Mouse (Mus musculus): ENCODE measurements around the gene Sirt6. TPM values are rescaled to one million over a fixed set of nuclear protein-coding genes. Genes with fewer than 3 reads are reported as not detected.

Sirt6 gene
- total and polyA plus RNA-seq, 3 experiments, result 10.5 to 38.2 TPM; not detected in 1

DNA sequence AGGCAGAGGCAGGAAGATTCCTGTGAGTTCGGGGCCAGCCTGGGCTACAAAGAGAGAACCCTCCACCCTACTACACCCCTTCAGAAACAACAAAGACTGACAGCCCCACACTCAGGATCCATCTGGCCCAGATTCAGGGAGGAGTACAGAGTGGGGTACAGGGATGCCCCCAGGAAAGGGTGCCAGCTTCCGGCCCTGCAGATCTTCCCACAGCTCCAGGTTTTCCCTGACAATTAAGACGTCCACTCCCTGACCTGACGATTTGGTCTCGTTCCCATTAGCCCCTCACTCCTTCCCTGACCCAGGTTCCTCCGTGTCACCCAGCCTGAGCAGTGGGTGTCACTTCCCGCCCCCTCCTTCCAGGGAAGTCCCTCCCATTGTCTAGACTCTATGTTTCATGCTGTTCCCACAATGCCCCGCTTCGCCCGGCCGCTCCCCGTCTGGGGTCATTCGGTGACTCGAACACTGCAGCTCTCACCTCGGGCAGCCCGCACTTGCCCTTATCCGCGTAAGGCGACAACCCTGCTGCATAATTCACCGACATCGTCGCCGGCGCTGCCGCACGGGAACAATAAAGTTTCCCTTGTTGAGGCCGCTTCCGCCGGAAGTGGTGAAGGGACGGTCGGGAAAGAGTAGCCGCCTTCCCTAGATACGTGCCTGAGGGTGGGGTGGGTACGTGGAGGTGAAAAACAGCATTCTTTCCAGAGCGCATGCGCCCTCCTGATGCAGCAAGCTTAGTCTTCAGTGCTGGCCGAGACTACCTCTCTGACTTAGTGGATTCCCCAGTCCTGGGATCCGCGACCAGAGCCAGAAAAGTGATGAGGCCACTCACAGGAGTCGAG, at the start of gene Sirt6 (continued):
- TF ChIP-seq ZKSCAN1 (IDR thresholded peaks at IDR 0.05; ENCODE audit: low read depth, low read length) (no peak), MAFK (IDR thresholded peaks at IDR 0.05; ENCODE audit: borderline replicate concordance, low read depth, low read length) (no peak), E2F4 (IDR thresholded peaks at IDR 0.05; ENCODE audit: borderline replicate concordance, low read depth, low read length) (no peak), GATA1 (IDR thresholded peaks at IDR 0.05; ENCODE audit: low read depth, low read length) (peak; percentile 19; the same call in 1 of the 2 replicates), POLR2AphosphoS2 (IDR thresholded peaks at IDR 0.05; ENCODE audit: low read length) (peak; percentile 94)

DNA sequence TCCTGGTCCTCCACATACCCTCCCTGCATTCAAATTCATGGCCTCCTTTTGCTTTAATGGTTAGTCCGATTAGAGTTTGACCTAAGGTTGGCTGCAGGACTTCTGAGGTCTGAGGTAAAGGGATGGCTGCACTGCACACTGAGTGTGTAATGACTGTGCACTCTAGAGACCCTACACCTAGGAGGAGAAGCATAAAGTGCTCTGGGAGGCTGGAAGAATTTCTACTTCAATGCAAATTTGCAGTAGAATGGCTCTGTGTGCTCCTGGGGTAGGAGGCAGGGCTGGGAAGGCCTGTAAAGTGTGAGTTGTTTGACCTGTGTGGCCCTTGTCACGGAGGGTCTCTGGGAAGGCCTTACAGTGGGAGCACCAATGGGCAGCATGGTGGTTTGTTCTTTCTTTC, 28.6 kb upstream of the Sirt6 start:
- H3K9ac ChIP-seq (ENCODE audit: control insufficient read depth, low read depth, low read length, poor library complexity, severe bottlenecking), result no peak overlapping the region

DNA sequence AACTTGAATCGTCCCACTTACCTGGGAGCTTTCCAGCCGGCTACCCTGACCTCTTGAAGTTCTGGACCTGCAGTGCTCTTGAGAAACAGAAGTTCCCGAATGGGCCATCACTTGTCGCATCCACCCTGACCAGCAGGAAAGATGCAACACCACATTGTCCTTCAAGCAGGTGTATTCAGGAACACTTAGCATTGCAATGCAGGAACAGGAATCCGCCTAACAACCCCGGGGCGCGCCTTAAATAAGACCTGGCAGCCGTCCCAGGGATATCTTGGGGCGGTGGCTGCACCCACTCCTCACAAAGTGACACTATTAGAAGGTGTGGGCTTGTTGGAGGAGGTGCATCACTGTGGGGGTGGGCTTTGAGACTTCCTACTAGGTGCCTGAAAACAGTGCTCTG, 27.6 kb upstream of the Sirt6 start:
- DNase-seq (ENCODE audit: low read depth, low spot score), result no peak
- Histone ChIP-seq H3K9me3 (replicated peaks; ENCODE audit: insufficient read depth, low read length) (no peaks in the 10 kb centered on the region), H3K36me3 (ENCODE audit: control insufficient read depth in 1 of 2, insufficient read depth in 2 of 2, low read length in 2 of 2) (peaks cover 0 to 2% of the 10 kb centered on the region in 2 experiments; a peak in 2 of 4 replicates), H3K27ac (ENCODE audit: control insufficient read depth, low read depth, low read length) (no peak overlapping the region), H3K4me1 (ENCODE audit: control insufficient read depth in 1 of 2, insufficient read depth in 2 of 2, low read length in 2 of 2) (peaks cover 0 to 3% of the 10 kb centered on the region in 2 experiments; a peak in 1 of 4 replicates), H3K79me2 (ENCODE audit: control insufficient read depth, insufficient read depth, low read length, poor library complexity) (peaks cover 27% of the 10 kb centered on the region), H3K9ac (ENCODE audit: control insufficient read depth, low read depth, low read length, poor library complexity, severe bottlenecking) (no peak overlapping the region), H3K27me3 (ENCODE audit: control insufficient read depth in 1 of 2, insufficient read depth in 2 of 2, low read length in 2 of 2) (no peaks in the 10 kb centered on the region), H3K4me3 (ENCODE audit: control insufficient read depth in 1 of 2, insufficient read depth in 1 of 2, low read depth in 2 of 2, low read length in 2 of 2) (no peak overlapping the region)
- TF ChIP-seq JUND (IDR thresholded peaks at IDR 0.05; ENCODE audit: low read depth, low read length), result no peak
- TF ChIP-seq NRF1 (IDR thresholded peaks at IDR 0.05; ENCODE audit: insufficient read depth, low read depth, low read length, poor library complexity, severe bottlenecking), result no peak
- no peak for TF ChIP-seq MAFK (IDR thresholded peaks at IDR 0.05; ENCODE audit: borderline replicate concordance, low read depth, low read length)
- TF ChIP-seq ELF1 (IDR thresholded peaks at IDR 0.05; ENCODE audit: low read depth, low read length), result no peak
- no peak for TF ChIP-seq SMC3 (IDR thresholded peaks at IDR 0.05; ENCODE audit: low read depth, low read length)
- no peak for TF ChIP-seq EP300 (IDR thresholded peaks at IDR 0.05; ENCODE audit: low read depth in 1 of 2, low read length in 2 of 2)

More for the DNA sequence above, 28.6 kb upstream of the Sirt6 start:
- Histone ChIP-seq H3K4me1 (ENCODE audit: control insufficient read depth in 1 of 2, insufficient read depth in 2 of 2, low read length in 2 of 2) (no peaks in the 10 kb centered on the region), H3K9me3 (replicated peaks; ENCODE audit: insufficient read depth, low read length) (no peaks in the 10 kb centered on the region), H3K36me3 (ENCODE audit: control insufficient read depth in 1 of 2, insufficient read depth in 2 of 2, low read length in 2 of 2) (peaks cover 0 to 2% of the 10 kb centered on the region in 2 experiments; a peak in 2 of 4 replicates), H3K4me3 (ENCODE audit: control insufficient read depth in 1 of 2, insufficient read depth in 1 of 2, low read depth in 2 of 2, low read length in 2 of 2) (no peak overlapping the region), H3K79me2 (ENCODE audit: control insufficient read depth, insufficient read depth, low read length, poor library complexity) (peaks cover 19% of the 10 kb centered on the region; the same call in 1 of the 2 replicates), H3K27ac (ENCODE audit: control insufficient read depth, low read depth, low read length) (no peak overlapping the region), H3K27me3 (ENCODE audit: control insufficient read depth in 1 of 2, insufficient read depth in 2 of 2, low read length in 2 of 2) (no peaks in the 10 kb centered on the region)
- DNase-seq (ENCODE audit: low read depth, low spot score), result no peak
- no peak for TF ChIP-seq RCOR1 (IDR thresholded peaks at IDR 0.05; ENCODE audit: low read depth, low read length)
- no peak for TF ChIP-seq POLR2A (IDR thresholded peaks at IDR 0.05; ENCODE audit: control insufficient read depth in 1 of 2, insufficient read depth in 1 of 2, low read depth in 1 of 2, low read length in 2 of 2, poor library complexity in 1 of 2)
- no peak for TF ChIP-seq E2F4 (IDR thresholded peaks at IDR 0.05; ENCODE audit: borderline replicate concordance, low read depth, low read length)
- TF ChIP-seq ZNF384 (IDR thresholded peaks at IDR 0.05; ENCODE audit: low read depth, low read length), result no peak
- TF ChIP-seq MAX (IDR thresholded peaks at IDR 0.05; ENCODE audit: low read length), result no peak
- no peak for TF ChIP-seq JUND (IDR thresholded peaks at IDR 0.05; ENCODE audit: low read depth, low read length)
- TF ChIP-seq TAL1 (IDR thresholded peaks at IDR 0.05; ENCODE audit: low read length), result no peak
- no peak for TF ChIP-seq MYC (IDR thresholded peaks at IDR 0.05; ENCODE audit: low read depth, low read length)
- TF ChIP-seq BHLHE40 (IDR thresholded peaks at IDR 0.05; ENCODE audit: borderline replicate concordance, low read depth, low read length), result no peak
- TF ChIP-seq NRF1 (IDR thresholded peaks at IDR 0.05; ENCODE audit: insufficient read depth, low read depth, low read length, poor library complexity, severe bottlenecking), result no peak
- TF ChIP-seq ZMIZ1 (IDR thresholded peaks at IDR 0.05; ENCODE audit: low read depth, low read length), result no peak
- no peak for TF ChIP-seq POLR2AphosphoS5 (IDR thresholded peaks at IDR 0.05; ENCODE audit: borderline replicate concordance, low read depth, low read length)
- TF ChIP-seq SIN3A (IDR thresholded peaks at IDR 0.05; ENCODE audit: low read length), result no peak
- no peak for TF ChIP-seq MAZ (IDR thresholded peaks at IDR 0.05; ENCODE audit: low read depth, low read length)
- no peak for TF ChIP-seq TCF12 (IDR thresholded peaks at IDR 0.05; ENCODE audit: low read depth, low read length)
